Mouse (Mus musculus): ENCODE results near the gene Apip. TPM values are rescaled to one million over a fixed set of nuclear protein-coding genes. Genes with fewer than 3 reads are reported as not detected.

Apip gene
- polyA plus RNA-seq, 1 experiment from 2014 or later, result 77.7 TPM

GRCm38 (mm10) chr2:103058266-103058665, 15.2 kb upstream of the Apip start:
- H3K27ac ChIP-seq (ENCODE audit: low read depth), result no peak overlapping the region
- no peaks in the 10 kb centered on the region for H3K9me3 ChIP-seq (ENCODE audit: low read depth, low read length)
- DNase-seq (no peak), ATAC-seq (ENCODE audit: insufficient read depth) (no peak)
- peaks cover 8% of the 10 kb centered on the region for H3K4me1 ChIP-seq (ENCODE audit: insufficient read depth)
- TF ChIP-seq CTCF (IDR thresholded peaks at IDR 0.05; ENCODE audit: low read depth), result no peak
- no peak overlapping the region for H3K9ac ChIP-seq
- H3K4me2 ChIP-seq, result no peak overlapping the region
- WGBS, result 62% methylated on average over 3 of the region's 3 CpGs
- peaks cover 10% of the 10 kb centered on the region; the same call in 1 of the 2 replicates for H3K36me3 ChIP-seq (ENCODE audit: insufficient read depth)
- no peak overlapping the region for H3K4me3 ChIP-seq (ENCODE audit: low read depth, low read length)
- no peaks in the 10 kb centered on the region for H3K27me3 ChIP-seq (ENCODE audit: insufficient read depth, low read length)

DNA sequence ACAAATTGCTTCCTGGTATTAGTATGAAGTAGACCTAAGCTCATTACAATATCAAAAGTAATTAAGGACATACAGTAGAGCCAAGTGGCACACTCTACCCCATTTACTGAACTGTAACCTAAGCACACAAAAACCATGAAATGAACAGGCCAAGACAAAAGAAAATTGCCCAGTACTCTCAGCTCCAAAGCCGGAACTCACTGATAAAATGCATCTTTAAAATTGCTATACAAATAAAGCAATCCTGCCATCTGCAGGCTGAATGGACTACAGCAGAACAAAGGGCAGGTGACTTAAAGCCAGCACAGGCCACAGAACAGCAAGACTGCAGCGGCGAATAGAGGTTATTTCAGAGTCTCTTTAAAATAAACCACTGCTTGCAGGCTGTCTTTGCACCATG, 10.6 kb upstream of the Apip start:
- Histone ChIP-seq H3K9me3 (ENCODE audit: low read depth, low read length) (no peaks in the 10 kb centered on the region), H3K27me3 (ENCODE audit: insufficient read depth, low read length) (no peaks in the 10 kb centered on the region), H3K27ac (ENCODE audit: low read depth) (no peak overlapping the region), H3K9ac (no peak overlapping the region), H3K4me2 (no peak overlapping the region), H3K4me1 (ENCODE audit: insufficient read depth) (peaks cover 8% of the 10 kb centered on the region), H3K4me3 (ENCODE audit: low read depth, low read length) (no peak overlapping the region), H3K36me3 (ENCODE audit: insufficient read depth) (no peaks in the 10 kb centered on the region)
- peak; percentile 69 for TF ChIP-seq CTCF (IDR thresholded peaks at IDR 0.05; ENCODE audit: low read depth)
- ATAC-seq (ENCODE audit: insufficient read depth), result peak; percentile 35
- peak; percentile 87 for DNase-seq
- WGBS, result 11% methylated on average over 3 of the region's 3 CpGs

DNA sequence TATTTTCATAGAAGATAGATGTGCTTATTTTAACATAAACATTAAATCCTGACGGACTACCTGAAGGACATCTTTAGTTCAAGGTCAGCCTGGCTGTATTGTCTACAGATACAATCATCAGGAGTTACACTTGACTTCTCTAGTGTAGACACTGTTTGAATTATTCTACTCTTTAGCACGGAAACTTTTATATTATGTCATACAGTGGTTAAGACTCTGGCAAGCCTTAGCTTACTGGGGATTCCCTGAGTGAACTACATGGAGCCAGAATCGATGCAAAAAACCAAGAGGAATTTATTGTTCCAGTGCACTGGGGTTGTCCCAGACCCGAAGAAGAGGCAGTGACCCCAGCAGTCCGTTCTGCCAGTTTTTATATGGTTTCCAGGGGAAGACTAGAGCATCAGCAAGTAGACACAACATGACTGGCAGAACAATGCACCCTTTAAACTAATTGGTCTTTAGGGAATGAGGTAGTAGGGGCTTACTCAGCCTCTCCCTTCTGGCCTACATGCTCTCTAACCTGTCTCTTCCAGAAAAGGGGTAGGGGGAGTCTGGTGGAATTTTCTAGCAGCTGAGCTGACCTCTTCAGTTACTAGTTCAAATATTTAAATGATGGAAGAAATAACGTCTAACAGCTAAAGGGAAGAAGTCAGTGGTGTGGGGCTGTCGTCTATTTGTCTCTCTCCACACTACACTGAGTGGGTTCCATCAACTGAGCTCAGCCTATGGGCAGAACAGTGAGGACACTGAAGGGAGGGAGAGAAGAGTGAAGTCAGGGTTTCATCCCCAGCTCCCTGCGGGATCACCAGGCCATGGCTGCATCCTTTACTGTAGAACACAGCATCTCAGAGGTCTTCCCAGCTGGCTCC, 6.6 kb upstream of the Apip start:
- Histone ChIP-seq H3K27ac (ENCODE audit: low read depth) (no peak overlapping the region), H3K9me3 (ENCODE audit: low read depth, low read length) (no peaks in the 10 kb centered on the region), H3K27me3 (ENCODE audit: insufficient read depth, low read length) (no peaks in the 10 kb centered on the region), H3K4me2 (no peak overlapping the region), H3K4me1 (ENCODE audit: insufficient read depth) (peaks cover 6% of the 10 kb centered on the region; the same call in 1 of the 2 replicates), H3K4me3 (ENCODE audit: low read depth, low read length) (no peak overlapping the region), H3K36me3 (ENCODE audit: insufficient read depth) (no peaks in the 10 kb centered on the region), H3K9ac (no peak overlapping the region)
- no peak for DNase-seq
- WGBS, result 62% methylated on average over 8 of the region's 8 CpGs
- TF ChIP-seq CTCF (IDR thresholded peaks at IDR 0.05; ENCODE audit: low read depth), result no peak
- no peak for ATAC-seq (ENCODE audit: insufficient read depth)

GRCm38 (mm10) chr2:103067552-103068207, 5.8 kb upstream of the Apip start:
- no peak for ATAC-seq (ENCODE audit: insufficient read depth)
- Histone ChIP-seq H3K4me1 (ENCODE audit: insufficient read depth) (peaks cover 10% of the 10 kb centered on the region), H3K27me3 (ENCODE audit: insufficient read depth, low read length) (no peaks in the 10 kb centered on the region), H3K4me3 (ENCODE audit: low read depth, low read length) (no peak overlapping the region), H3K36me3 (ENCODE audit: insufficient read depth) (no peaks in the 10 kb centered on the region), H3K27ac (ENCODE audit: low read depth) (no peak overlapping the region), H3K9ac (no peak overlapping the region), H3K9me3 (ENCODE audit: low read depth, low read length) (no peaks in the 10 kb centered on the region), H3K4me2 (no peak overlapping the region)
- no peak for DNase-seq
- 83% methylated on average over 2 of the region's 2 CpGs for WGBS
- no peak for TF ChIP-seq CTCF (IDR thresholded peaks at IDR 0.05; ENCODE audit: low read depth)

- DNase-seq (no peak), ATAC-seq (ENCODE audit: insufficient read depth) (no peak)
- H3K36me3 ChIP-seq (ENCODE audit: insufficient read depth), result no peaks in the 10 kb centered on the region
- no peak overlapping the region for H3K9ac ChIP-seq
- no peaks in the 10 kb centered on the region for H3K27me3 ChIP-seq (ENCODE audit: insufficient read depth, low read length)
- no peak overlapping the region for H3K4me2 ChIP-seq
- TF ChIP-seq CTCF (IDR thresholded peaks at IDR 0.05; ENCODE audit: low read depth), result no peak
- no peak overlapping the region for H3K4me3 ChIP-seq (ENCODE audit: low read depth, low read length)
- H3K9me3 ChIP-seq (ENCODE audit: low read depth, low read length), result no peaks in the 10 kb centered on the region
- H3K4me1 ChIP-seq (ENCODE audit: insufficient read depth), result peaks cover 10% of the 10 kb centered on the region
- no peak overlapping the region for H3K27ac ChIP-seq (ENCODE audit: low read depth)
- WGBS, result 55% methylated on average over 1 of the region's 1 CpGs
These were observed 4.9 kb upstream of the Apip start for GRCm38 (mm10) chr2:103068602-103069001.

- Histone ChIP-seq H3K36me3 (ENCODE audit: insufficient read depth) (no peaks in the 10 kb centered on the region), H3K4me3 (ENCODE audit: low read depth, low read length) (no peak overlapping the region), H3K4me1 (ENCODE audit: insufficient read depth) (peaks cover 10% of the 10 kb centered on the region), H3K27me3 (ENCODE audit: insufficient read depth, low read length) (no peaks in the 10 kb centered on the region), H3K9me3 (ENCODE audit: low read depth, low read length) (no peaks in the 10 kb centered on the region), H3K9ac (no peak overlapping the region), H3K27ac (ENCODE audit: low read depth) (no peak overlapping the region), H3K4me2 (no peak overlapping the region)
- WGBS, result 91% methylated on average over 5 of the region's 5 CpGs
- DNase-seq (no peak), ATAC-seq (ENCODE audit: insufficient read depth) (no peak)
- TF ChIP-seq CTCF (IDR thresholded peaks at IDR 0.05; ENCODE audit: low read depth), result no peak
These were observed 3.6 kb upstream of the Apip start for GRCm38 (mm10) chr2:103069752-103070405.

DNA sequence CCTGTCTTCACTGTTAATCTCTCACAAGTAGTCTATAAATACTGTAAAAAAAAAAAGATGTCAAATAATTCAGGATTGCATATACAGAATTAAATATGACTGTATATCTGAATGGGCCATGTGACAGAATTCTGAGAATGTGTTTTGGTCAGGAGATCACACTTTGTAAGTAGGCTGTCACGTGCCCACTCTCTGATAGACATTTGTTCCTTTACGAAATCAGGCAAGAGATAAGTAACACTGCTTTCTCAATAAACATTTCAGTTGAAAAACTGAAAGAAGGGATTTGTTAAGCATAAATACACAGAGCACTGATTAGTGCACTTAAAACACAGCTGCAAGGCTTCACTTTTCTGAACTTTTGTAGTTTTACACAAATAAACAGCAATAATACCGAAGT, 2.9 kb upstream of the Apip start:
- Histone ChIP-seq H3K9ac (no peak overlapping the region), H3K27me3 (ENCODE audit: insufficient read depth, low read length) (no peaks in the 10 kb centered on the region), H3K9me3 (ENCODE audit: low read depth, low read length) (no peaks in the 10 kb centered on the region), H3K36me3 (ENCODE audit: insufficient read depth) (no peaks in the 10 kb centered on the region), H3K27ac (ENCODE audit: low read depth) (no peak overlapping the region), H3K4me3 (ENCODE audit: low read depth, low read length) (no peak overlapping the region), H3K4me1 (ENCODE audit: insufficient read depth) (peaks cover 10% of the 10 kb centered on the region), H3K4me2 (no peak overlapping the region)
- WGBS, result 36% methylated on average over 3 of the region's 3 CpGs
- no peak for TF ChIP-seq CTCF (IDR thresholded peaks at IDR 0.05; ENCODE audit: low read depth)
- ATAC-seq (ENCODE audit: insufficient read depth), result no peak
- peak; percentile 48 for DNase-seq

Data from lung, embryonic 14.5 days (tissue).